Mouse (Mus musculus): ENCODE measurements at regions not wholly inside any gene's neighbourhood (a gene's known extent, or its start where the extent isn't known, plus 50 kb on each side); places are given as distances from the start of the nearest gene placed in this dataset.

- DNase-seq (ENCODE audit: low read depth, low spot score): peak; percentile 71
Observed at GRCm38 (mm10) chr16:44630861-44631260, 72.2 kb upstream of the Boc start.

GRCm38 (mm10) chr16:44630426-44630825 lies 71.7 kb upstream of the Boc start:
- DNase-seq (ENCODE audit: low read depth, low spot score): no peak

- DNase-seq (ENCODE audit: low read depth, low spot score): peak; percentile 59
Observed at GRCm38 (mm10) chr16:44629296-44630275, 70.9 kb upstream of the Boc start.

- no peak for DNase-seq (ENCODE audit: low read depth, low spot score)
Observed at GRCm38 (mm10) chr16:44625871-44626293, 67.2 kb upstream of the Boc start.

- no peak for DNase-seq (ENCODE audit: low read depth, low spot score)
Observed at GRCm38 (mm10) chr16:44625108-44625616, 66.5 kb upstream of the Boc start.

- DNase-seq (ENCODE audit: low read depth, low spot score): no peak
Observed at GRCm38 (mm10) chr16:44621573-44621972, 62.9 kb upstream of the Boc start.

GRCm38 (mm10) chr16:44620536-44620935 lies 61.8 kb upstream of the Boc start:
- DNase-seq (ENCODE audit: low read depth, low spot score): no peak

GRCm38 (mm10) chr16:44619476-44620103 lies 60.9 kb upstream of the Boc start:
- DNase-seq (ENCODE audit: low read depth, low spot score): peak; percentile 61

GRCm38 (mm10) chr16:44617041-44617440 lies 58.3 kb upstream of the Boc start:
- DNase-seq (ENCODE audit: low read depth, low spot score): no peak

- peak; percentile 90 for DNase-seq (ENCODE audit: low read depth, low spot score)
Observed at GRCm38 (mm10) chr16:44616376-44616775, 57.7 kb upstream of the Boc start.

GRCm38 (mm10) chr16:44615878-44616206 lies 57.1 kb upstream of the Boc start:
- DNase-seq (ENCODE audit: low read depth, low spot score): peak; percentile 91

GRCm38 (mm10) chr16:44615172-44615877 lies 56.6 kb upstream of the Boc start:
- no peak for DNase-seq (ENCODE audit: low read depth, low spot score)

GRCm38 (mm10) chr16:44614235-44614634 lies 55.5 kb upstream of the Boc start:
- no peak for DNase-seq (ENCODE audit: low read depth, low spot score)

GRCm38 (mm10) chr16:44612676-44613075 lies 54.0 kb upstream of the Boc start:
- DNase-seq (ENCODE audit: low read depth, low spot score): no peak

- no peak for DNase-seq (ENCODE audit: low read depth, low spot score)
Observed at GRCm38 (mm10) chr16:44611525-44611924, 52.8 kb upstream of the Boc start.

- no peak for DNase-seq (ENCODE audit: low read depth, low spot score)
Observed at GRCm38 (mm10) chr16:44608586-44608985, 49.9 kb upstream of the Boc start.
